Mouse (Mus musculus) heart, postnatal 25 days (tissue): ENCODE measurements around the gene Olfr1148. TPM values are rescaled to one million over a fixed set of nuclear protein-coding genes. Genes with fewer than 3 reads are reported as not detected.

Experiments used
- DNase-seq: peaks from one replicate; pipeline ENCODE4 v3.0.0; 2022; ENCODE audit warnings: low spot score
- intact Hi-C: fragments of 180-260 bp; cut with DNase I; formaldehyde crosslinking; loops from one replicate; pipeline ENCODE4 v1.15.1; 2025
- total RNA-seq, 2 experiments: library from RNA; stranded (reverse); gene quantifications; 2 replicates each; pipeline ENCODE4 v1.2.3; 2021

Gene Olfr1148
- not detected for total RNA-seq

- intact Hi-C loops = no loop called here
- DNase-seq = no peak
Measured at GRCm38 (mm10) chr2:87830233-87830632, at the start of gene Olfr1148. TSS of gene Olfr1148 (plus strand) at chr2:87830533.

GRCm38 (mm10) chr2:87800292-87800691, 30.0 kb upstream of the Olfr1148 start, which contains the start of gene Olfr1143:
TSS of gene Olfr1143 (plus strand) at chr2:87800592.
- intact Hi-C loops = no loop called here

GRCm38 (mm10) chr2:87809522-87809921, 20.8 kb upstream of the Olfr1148 start, which contains the start of gene Olfr1145:
TSS of gene Olfr1145 (plus strand) at chr2:87809822.
- intact Hi-C loops = no loop called here

More at GRCm38 (mm10) chr2:87800292-87800691, 30.0 kb upstream of the Olfr1148 start, which contains the start of gene Olfr1143:
- DNase-seq = no peak

GRCm38 (mm10) chr2:87843693-87844092, 13.4 kb downstream of the Olfr1148 start, which contains the start of gene Olfr1150-ps1:
TSS of gene Olfr1150-ps1 (plus strand) at chr2:87843993.
- no peak for DNase-seq
- intact Hi-C loops = no loop called here

More at GRCm38 (mm10) chr2:87809522-87809921, 20.8 kb upstream of the Olfr1148 start, which contains the start of gene Olfr1145:
- DNase-seq = no peak

DNA sequence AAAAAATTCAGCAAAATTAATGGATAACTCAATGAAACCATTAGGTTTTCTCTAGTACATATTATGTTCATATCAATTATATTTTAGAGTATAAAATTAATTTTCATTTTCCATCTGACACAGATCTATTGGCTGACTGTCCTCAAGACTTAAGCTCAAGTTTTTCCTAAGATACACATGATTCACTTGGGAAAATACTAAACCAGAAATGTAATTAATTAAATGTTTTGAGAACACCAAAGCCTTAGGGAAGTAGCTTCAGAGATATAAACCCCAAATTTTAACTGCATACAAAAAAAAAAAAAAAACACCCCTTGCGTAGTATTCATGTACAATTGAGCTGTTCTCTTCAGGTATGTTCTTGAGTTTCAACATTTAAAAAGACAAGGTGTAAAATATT, 25.2 kb downstream of the Olfr1148 start, which contains the start of gene Olfr1151:
Gene Olfr1151 (plus strand): TSS at position 301 of the 400 bp plus-strand sequence.
- DNase-seq = no peak
- intact Hi-C loops = no loop called here

DNA sequence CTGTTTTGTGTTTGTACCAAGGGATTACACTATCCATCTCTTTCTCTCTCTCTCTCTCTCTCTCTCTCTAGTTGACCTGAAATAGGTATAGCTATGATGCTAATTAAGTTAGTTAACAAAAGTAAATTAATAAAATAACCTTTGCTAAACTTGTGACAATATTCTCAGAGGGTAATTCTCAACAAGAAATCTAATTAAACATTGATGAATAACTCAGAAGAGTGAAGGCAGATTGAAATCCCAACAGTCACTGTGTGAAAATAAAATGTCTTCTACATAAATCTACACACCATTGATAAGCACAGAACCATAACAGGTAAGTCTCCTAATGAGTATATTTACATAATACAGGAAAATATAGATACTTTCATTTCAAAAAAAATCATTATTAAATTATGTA, 35.9 kb downstream of the Olfr1148 start, which contains the start of gene Olfr1152:
Gene Olfr1152 (plus strand): TSS at position 301 of the 400 bp plus-strand sequence.
- intact Hi-C loops = no loop called here
- no peak for DNase-seq

Other genes with a start within 250 kb of the Olfr1148 start
- not detected for gene Olfr1130, start 224.3 kb upstream of the Olfr1148 start, total RNA-seq
- gene Olfr1131, start 203.4 kb upstream of the Olfr1148 start, total RNA-seq = not detected
- not detected for gene Olfr1132, start 193.0 kb upstream of the Olfr1148 start, total RNA-seq
- gene Olfr1133, start 183.2 kb upstream of the Olfr1148 start, total RNA-seq = not detected
- gene Olfr1134, start 172.1 kb upstream of the Olfr1148 start, total RNA-seq = not detected
- gene Olfr1135, start 156.9 kb upstream of the Olfr1148 start, total RNA-seq = not detected
- gene Olfr1136, start 136.6 kb upstream of the Olfr1148 start, total RNA-seq = not detected
- gene Olfr1137, start 117.4 kb upstream of the Olfr1148 start, total RNA-seq = not detected
- not detected for gene Olfr1138, start 90.6 kb upstream of the Olfr1148 start, total RNA-seq
- gene Olfr1140, start 86.8 kb upstream of the Olfr1148 start, total RNA-seq = not detected
- gene Olfr1141, start 76.5 kb upstream of the Olfr1148 start, total RNA-seq = not detected
- not detected for gene Olfr152, start 51.0 kb upstream of the Olfr1148 start, total RNA-seq
- not detected for gene Olfr1143, start 29.9 kb upstream of the Olfr1148 start, total RNA-seq
- not detected for gene Olfr1145, start 20.7 kb upstream of the Olfr1148 start, total RNA-seq
- not detected for gene Olfr1150-ps1, start 13.5 kb downstream of the Olfr1148 start, total RNA-seq
- not detected for gene Olfr1151, start 25.3 kb downstream of the Olfr1148 start, total RNA-seq
- not detected for gene Olfr1152, start 36.0 kb downstream of the Olfr1148 start, total RNA-seq
- gene Olfr1153, start 64.4 kb downstream of the Olfr1148 start, total RNA-seq = not detected
- gene Olfr1154, start 74.6 kb downstream of the Olfr1148 start, total RNA-seq = not detected
- not detected for gene Olfr1155, start 114.6 kb downstream of the Olfr1148 start, total RNA-seq
- gene Olfr1156, start 122.6 kb downstream of the Olfr1148 start, total RNA-seq = not detected
- gene Olfr1157, start 137.8 kb downstream of the Olfr1148 start, total RNA-seq = not detected
- gene Olfr74, start 144.1 kb downstream of the Olfr1148 start, total RNA-seq = not detected
- not detected for gene Olfr1158, start 159.6 kb downstream of the Olfr1148 start, total RNA-seq
- not detected for gene Olfr1160, start 177.7 kb downstream of the Olfr1148 start, total RNA-seq
- gene Olfr1161, start 192.2 kb downstream of the Olfr1148 start, total RNA-seq = not detected
- gene Olfr73, start 207.2 kb downstream of the Olfr1148 start, total RNA-seq = not detected
- gene Olfr1162, start 220.6 kb downstream of the Olfr1148 start, total RNA-seq = not detected
- gene Olfr1163, start 241.3 kb downstream of the Olfr1148 start, total RNA-seq = not detected